ENCODE assay signal across 9 mouse cellular contexts in the genomic region with DNA sequence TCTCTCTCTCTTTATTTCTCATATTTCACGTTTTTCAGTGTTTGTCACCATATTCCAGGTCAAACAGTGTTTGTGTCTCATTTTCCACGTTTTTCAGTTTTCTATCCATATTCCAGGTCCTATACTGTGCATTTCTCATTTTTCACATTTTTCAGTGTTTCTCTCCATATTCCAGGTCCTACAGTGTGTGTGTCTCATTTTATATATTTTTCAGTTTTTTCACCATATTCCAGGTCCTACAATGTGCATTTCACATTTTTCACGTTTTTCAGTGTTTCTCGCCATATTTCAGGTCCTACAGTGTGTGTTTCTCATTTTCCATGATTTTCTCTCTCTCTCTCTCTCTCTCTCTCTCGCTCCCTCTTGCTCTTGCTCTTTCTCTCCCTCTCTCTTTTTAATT.
DNase-seq lines count a peak whose midpoint lies in the region; ATAC-seq and TF ChIP-seq lines count a peak whose summit lies in the region.
"Had no signal": no experiment of that assay in that cellular context is flagged by ENCODE, and none has a peak within 500 bp of the region (broad histone marks: within the 10 kb centered on the region; RNA-seq: fewer than 3 reads in every experiment).

No protein-coding gene starts in this region.

- no peaks in the 10 kb centered on the region for H3K36me3 ChIP-seq in embryonic facial prominence, embryonic 11.5 days (replicated peaks; ENCODE audit: control insufficient read depth, insufficient read depth, low read depth, low read length)
- no peaks in the 10 kb centered on the region for H3K36me3 ChIP-seq in embryonic facial prominence, embryonic 10.5 days (replicated peaks)
- no peaks in the 10 kb centered on the region for H3K36me3 ChIP-seq in midbrain, embryonic 10.5 days
- no peaks in the 10 kb centered on the region for H3K36me3 ChIP-seq in midbrain, embryonic 15.5 days (replicated peaks)

- no peak for ATAC-seq in embryonic facial prominence, embryonic 11.5 days (replicated peaks; ENCODE audit: insufficient number of reproducible peaks, low FRiP score, low TSS enrichment, low read depth)
- ATAC-seq in midbrain, embryonic 15.5 days (replicated peaks), result no peak

- no peak for TF ChIP-seq POLR2A in cerebellum, adult 2 months (IDR thresholded peaks at IDR 0.05; ENCODE audit: borderline replicate concordance, insufficient read depth, low read length)

- no peak overlapping the region for H3K4me2 ChIP-seq in embryonic facial prominence, embryonic 11.5 days (ENCODE audit: low read depth, low read length)
- no peak overlapping the region for H3K4me2 ChIP-seq in midbrain, embryonic 15.5 days

- no peak for TF ChIP-seq CTCF in cerebellum, adult 2 months (IDR thresholded peaks at IDR 0.05; ENCODE audit: borderline replicate concordance, insufficient read depth, low read depth, low read length)

- H3K27me3 ChIP-seq in embryonic facial prominence, embryonic 11.5 days (ENCODE audit: control insufficient read depth, insufficient read depth, low read length), result no peaks in the 10 kb centered on the region
- H3K27me3 ChIP-seq in embryonic facial prominence, embryonic 10.5 days (replicated peaks; ENCODE audit: low read depth, poor library complexity, severe bottlenecking), result no peaks in the 10 kb centered on the region
- no peaks in the 10 kb centered on the region for H3K27me3 ChIP-seq in midbrain, embryonic 10.5 days (ENCODE audit: low read depth, poor library complexity, severe bottlenecking)
- no peaks in the 10 kb centered on the region for H3K27me3 ChIP-seq in midbrain, embryonic 15.5 days (replicated peaks)
- no peaks in the 10 kb centered on the region for H3K27me3 ChIP-seq in cerebellum, adult 2 months (ENCODE audit: control insufficient read depth, insufficient read depth, low read length)

- no peaks in the 10 kb centered on the region for H3K9me3 ChIP-seq in embryonic facial prominence, embryonic 11.5 days (replicated peaks; ENCODE audit: control insufficient read depth, low read length)
- no peaks in the 10 kb centered on the region for H3K9me3 ChIP-seq in embryonic facial prominence, embryonic 10.5 days
- H3K9me3 ChIP-seq in midbrain, embryonic 10.5 days (replicated peaks), result no peaks in the 10 kb centered on the region
- H3K9me3 ChIP-seq in midbrain, embryonic 15.5 days, result no peaks in the 10 kb centered on the region

- no peak overlapping the region for H3K27ac ChIP-seq in embryonic facial prominence, embryonic 11.5 days (replicated peaks; ENCODE audit: low read depth, low read length)
- H3K27ac ChIP-seq in embryonic facial prominence, embryonic 10.5 days (replicated peaks), result no peak overlapping the region
- no peak overlapping the region for H3K27ac ChIP-seq in midbrain, embryonic 10.5 days (replicated peaks)
- no peak overlapping the region for H3K27ac ChIP-seq in midbrain, embryonic 15.5 days
- no peak overlapping the region for H3K27ac ChIP-seq in cerebellum, adult 2 months (ENCODE audit: insufficient read depth, low read length)

- H3K4me3 ChIP-seq in embryonic facial prominence, embryonic 11.5 days (ENCODE audit: low read depth, low read length), result no peak overlapping the region
- H3K4me3 ChIP-seq in embryonic facial prominence, embryonic 10.5 days, result no peak overlapping the region
- H3K4me3 ChIP-seq in midbrain, embryonic 10.5 days, result no peak overlapping the region
- H3K4me3 ChIP-seq in midbrain, embryonic 15.5 days, result no peak overlapping the region
- H3K4me3 ChIP-seq in cerebellum, adult 2 months (replicated peaks; ENCODE audit: insufficient read depth, low read depth, low read length), result no peak overlapping the region

- H3K4me1 ChIP-seq in embryonic facial prominence, embryonic 11.5 days (ENCODE audit: control insufficient read depth, insufficient read depth, low read length), result no peaks in the 10 kb centered on the region
- H3K4me1 ChIP-seq in embryonic facial prominence, embryonic 10.5 days, result no peaks in the 10 kb centered on the region
- no peaks in the 10 kb centered on the region for H3K4me1 ChIP-seq in midbrain, embryonic 10.5 days
- H3K4me1 ChIP-seq in midbrain, embryonic 15.5 days, result no peaks in the 10 kb centered on the region
- no peaks in the 10 kb centered on the region for H3K4me1 ChIP-seq in cerebellum, adult 2 months (ENCODE audit: control insufficient read depth, insufficient read depth, low read length)

- DNase-seq in embryonic facial prominence, embryonic 11.5 days (ENCODE audit: low spot score), result peak; percentile 6
- no peak for DNase-seq in embryonic facial prominence, embryonic 10.5 days (ENCODE audit: low spot score)
- peak; percentile 12 for DNase-seq in midbrain, embryonic 10.5 days (ENCODE audit: low spot score)
- peak; percentile 15 for DNase-seq in fibroblast of lung, adult 2 months (ENCODE audit: low read depth)
- DNase-seq in skeletal muscle tissue, adult 2 months (ENCODE audit: low read depth, low spot score), result peak; percentile 32
- DNase-seq in left cerebral cortex, adult 18-20 months (ENCODE audit: low spot score in 2 of 2), result no peak
- no peak for DNase-seq in cerebellum, adult 2 months
- DNase-seq: thymus, adult 2 months had no signal

- 69% methylated on average over 5 of the region's 5 CpGs for WGBS in embryonic facial prominence, embryonic 11.5 days
- WGBS in embryonic facial prominence, embryonic 10.5 days, result 59% methylated on average over 5 of the region's 5 CpGs
- 57% methylated on average over 5 of the region's 5 CpGs for WGBS in midbrain, embryonic 10.5 days
- WGBS in midbrain, embryonic 15.5 days, result 61% methylated on average over 5 of the region's 5 CpGs
- 61% methylated on average over 5 of the region's 5 CpGs for WGBS in cerebellum, adult 2 months

- no peak overlapping the region for H3K9ac ChIP-seq in embryonic facial prominence, embryonic 11.5 days (replicated peaks; ENCODE audit: low read length)
- no peak overlapping the region for H3K9ac ChIP-seq in midbrain, embryonic 15.5 days

Comparison
In these comparisons a context has a peak if more than half of its experiments do, and no peak if none do; other contexts are left out.
1. DNase-seq: peak in embryonic facial prominence, embryonic 11.5 days (single experiment), midbrain, embryonic 10.5 days (single experiment), fibroblast of lung, adult 2 months (single experiment) and skeletal muscle tissue, adult 2 months (single experiment); none in embryonic facial prominence, embryonic 10.5 days (single experiment), left cerebral cortex, adult 18-20 months (0 of 2) and cerebellum, adult 2 months (0 of 2).